Mouse (Mus musculus) cortical plate, adult 2 months (tissue): ENCODE measurements at regions not wholly inside any gene's neighbourhood (a gene's known extent, or its start where the extent isn't known, plus 50 kb on each side); places are given as distances from the start of the nearest gene placed in this dataset.

Source experiments
- CTCF ChIP-seq: fragments of 200-500 bp; IDR thresholded peaks from 2 replicates; pipeline ENCODE4 v1.5.1; 2011; ENCODE audit warnings: mild to moderate bottlenecking, control low read depth, low read length; ENCODE audit not compliant: insufficient read depth; ENCODE audit errors: extremely low read depth
- POLR2A ChIP-seq: fragments of 200-500 bp; IDR thresholded peaks from 2 replicates; pipeline ENCODE4 v1.6.1; 2011; ENCODE audit warnings: mild to moderate bottlenecking, low read length, control low read depth; ENCODE audit not compliant: insufficient read depth; ENCODE audit errors: extremely low read depth

- TF ChIP-seq CTCF: no peak
- TF ChIP-seq POLR2A: no peak
These were observed 188.0 kb upstream of the Eif4g2 start for GRCm38 (mm10) chr7:111270874-111271273.
